Mouse (Mus musculus) WW6 (cell line): ENCODE data around the gene Nagk.
A peak's percentile ranks its signal among the peaks of the same experiment; 100 is the strongest.
"Not testable (repeated sequence)": the region's sequence is repeated elsewhere in the genome, so short reads cannot be mapped to it uniquely, and the experiment has no call there.

Source experiments
- DNase-seq: peaks from one replicate; pipeline ENCODE4 v3.0.0-alpha.2; 2013; ENCODE audit warnings: low read depth, low spot score

The Nagk gene

DNA sequence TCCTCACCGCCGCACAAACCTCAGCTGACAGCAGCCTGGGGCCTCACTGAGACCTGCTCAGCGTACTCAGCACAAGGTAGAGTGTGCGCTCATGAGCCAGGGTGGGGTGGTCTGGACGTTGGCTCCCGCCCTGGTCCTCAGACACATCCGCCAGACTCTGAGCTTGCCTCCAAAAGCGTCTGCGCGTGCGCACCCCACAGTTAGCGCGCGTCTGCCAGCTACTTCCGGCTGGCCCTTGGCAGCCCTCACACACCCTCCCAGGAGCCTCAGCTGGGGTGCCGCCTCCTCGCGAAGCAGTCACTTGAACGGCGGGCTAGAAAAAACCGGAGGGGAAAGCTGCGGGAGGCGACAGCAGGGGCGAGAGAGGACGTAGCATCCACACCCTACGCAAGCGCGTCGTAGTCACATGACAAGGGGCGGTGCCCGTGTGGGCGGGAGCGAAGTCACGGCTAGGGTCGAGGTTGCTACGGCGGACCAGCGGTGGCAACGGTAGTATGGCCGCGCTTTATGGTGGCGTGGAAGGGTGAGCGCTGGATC, at the start of gene Nagk:
Gene Nagk (plus strand): TSS at position 223 of the 537 bp plus-strand sequence.
- peak; percentile 87 for DNase-seq

DNA sequence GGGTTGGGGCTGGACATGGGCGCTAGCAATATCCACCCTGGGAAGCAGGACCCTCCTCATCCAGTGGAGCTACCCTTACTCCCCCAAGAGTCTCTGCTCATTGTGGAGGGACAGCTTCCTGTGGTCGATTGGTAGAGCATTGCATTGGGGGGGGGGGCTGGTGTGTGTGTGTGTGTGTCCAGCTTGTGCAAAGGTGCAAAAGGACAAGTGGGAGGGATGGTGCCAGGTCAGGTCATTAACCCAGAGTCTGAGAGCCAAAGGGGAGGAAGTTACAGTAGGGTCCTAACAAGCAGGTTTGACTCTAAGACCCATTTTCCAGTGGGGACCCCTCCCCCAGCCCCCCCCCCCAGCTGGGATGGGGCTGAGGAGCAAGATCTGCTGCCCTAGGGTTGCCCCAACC, 49.3 kb upstream of the Nagk start:
- no peak for DNase-seq

DNA sequence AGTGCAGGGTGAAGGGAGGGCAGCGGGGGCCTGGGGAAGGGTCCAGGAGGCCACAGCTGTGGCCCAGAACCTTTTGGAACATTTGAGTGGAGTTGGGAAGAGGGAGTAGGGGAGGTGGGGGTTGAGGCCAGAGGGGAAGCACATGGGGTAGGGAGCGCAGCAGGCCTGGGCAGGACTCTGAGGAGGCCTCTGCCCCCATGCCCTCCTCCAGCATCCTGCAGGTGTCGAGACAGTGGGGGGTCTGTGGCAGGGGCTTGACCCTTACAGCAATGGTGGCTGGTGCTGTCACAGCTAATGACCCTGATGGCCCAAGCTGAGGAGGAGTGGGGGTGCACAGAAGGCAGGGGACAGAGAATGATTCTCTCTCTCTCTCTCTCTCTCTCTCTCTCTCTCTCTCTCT, 45.5 kb upstream of the Nagk start:
- DNase-seq: no peak

DNA sequence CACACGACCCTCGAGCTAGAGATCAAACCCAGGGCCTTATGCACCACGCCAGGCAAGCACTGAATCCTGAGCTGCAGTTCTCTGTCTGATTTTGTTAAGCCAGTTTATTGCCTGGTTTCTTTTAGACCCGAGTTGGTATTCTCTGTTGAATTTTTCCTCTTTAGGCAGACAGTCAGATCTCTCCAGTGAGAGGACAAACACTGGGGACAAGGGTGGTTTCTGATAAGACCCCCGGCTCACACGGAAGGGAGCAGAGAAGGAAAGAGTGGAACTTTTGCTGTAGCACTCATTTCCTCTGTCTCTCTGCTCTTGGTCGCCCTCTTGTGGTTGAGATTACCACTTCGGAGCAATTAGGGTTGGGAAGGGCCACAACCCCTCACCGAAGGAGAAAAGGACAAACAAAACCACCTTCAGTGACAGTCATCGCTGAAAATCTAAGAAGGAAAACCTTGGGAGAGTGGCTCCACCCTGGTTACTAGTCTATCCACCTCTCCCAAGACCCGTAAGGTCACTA, 44.6 kb upstream of the Nagk start:
- no peak for DNase-seq

DNA sequence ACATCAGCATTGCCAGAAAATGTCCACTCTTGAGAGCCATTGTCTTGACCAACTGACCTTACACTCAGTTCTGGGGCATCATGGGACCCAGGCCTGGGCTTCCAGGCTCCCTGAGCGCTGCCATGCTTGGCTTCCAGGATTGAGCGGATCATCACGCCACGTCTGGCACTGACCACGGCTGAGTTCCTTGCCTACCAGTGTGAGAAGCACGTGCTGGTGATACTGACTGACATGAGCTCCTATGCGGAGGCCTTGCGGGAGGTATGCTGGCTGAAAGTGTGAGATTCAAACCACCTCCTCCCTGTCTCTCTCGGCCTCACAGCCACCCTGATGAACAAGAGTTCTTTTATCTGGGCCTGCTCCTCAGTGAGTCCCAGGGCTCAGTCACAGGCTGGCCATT, 38.7 kb upstream of the Nagk start:
- no peak for DNase-seq

DNA sequence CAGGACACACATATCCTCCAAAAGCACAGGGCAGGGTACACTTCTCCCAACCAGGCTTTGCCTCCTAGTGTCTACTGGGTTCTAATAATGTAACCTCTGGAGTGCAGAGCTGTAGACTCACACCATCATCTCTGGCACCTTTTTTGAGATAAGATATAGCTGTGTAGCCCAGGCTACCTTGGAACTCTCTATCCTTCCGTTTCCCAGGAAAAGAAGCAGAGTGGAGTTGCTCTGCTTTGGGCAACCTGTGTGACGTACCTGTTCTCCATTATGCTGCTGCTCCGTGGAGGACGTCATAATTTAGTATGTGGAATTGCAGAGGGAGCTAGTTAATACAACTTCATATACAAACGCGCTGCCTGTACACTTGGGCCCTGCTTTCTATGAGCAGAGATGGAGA, 32.4 kb upstream of the Nagk start, which contains the start of gene Ankrd53:
Gene Ankrd53 (plus strand): TSS at position 301 of the 400 bp plus-strand sequence.
- no peak for DNase-seq

DNA sequence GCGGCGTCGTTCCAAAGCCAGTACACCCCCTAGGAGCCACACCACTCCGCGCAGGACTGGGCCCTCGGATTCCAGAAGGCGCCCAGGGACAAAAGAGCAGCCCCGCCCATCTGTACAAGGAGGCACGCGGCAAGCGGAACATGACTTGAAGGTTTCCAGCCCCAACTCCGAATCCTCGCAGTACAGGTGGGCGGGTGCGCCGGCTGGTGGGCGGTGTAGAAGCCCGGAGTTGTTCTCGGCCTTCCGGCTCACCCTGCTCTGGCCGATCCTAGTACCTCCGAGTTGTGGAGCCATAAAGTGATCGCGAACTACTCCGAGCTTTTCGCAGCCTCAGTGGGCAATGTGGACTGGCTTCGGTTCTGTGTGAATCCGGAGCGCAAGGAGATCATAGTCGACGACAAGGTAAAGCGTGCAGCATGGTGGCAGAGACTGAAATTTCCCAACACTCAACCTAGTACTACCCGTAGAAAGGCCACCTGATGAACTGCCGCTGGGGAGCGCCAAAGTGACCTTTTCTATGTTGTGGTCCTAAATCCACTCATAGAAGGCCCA, 31.8 kb upstream of the Nagk start:
- DNase-seq: no peak

DNA sequence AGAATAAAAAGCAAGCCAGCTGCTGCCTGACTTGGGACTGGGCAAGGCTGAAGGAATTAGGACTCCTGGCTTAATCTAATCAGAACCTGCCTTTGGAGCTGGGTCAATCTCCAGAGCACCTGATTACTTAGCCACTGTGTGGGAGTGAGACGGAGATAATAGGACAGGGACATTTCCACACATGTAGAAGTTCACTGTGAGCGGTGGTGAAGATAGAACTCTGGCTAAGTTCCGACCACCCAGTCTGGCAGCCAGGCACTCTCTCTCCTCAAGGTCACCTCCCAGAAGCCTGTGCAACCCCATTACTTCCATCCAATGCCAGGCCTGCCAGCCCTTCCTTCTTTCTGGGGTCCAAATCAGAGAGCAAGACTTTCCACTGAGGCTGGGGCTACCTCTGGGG, 27.8 kb upstream of the Nagk start:
- no peak for DNase-seq

DNA sequence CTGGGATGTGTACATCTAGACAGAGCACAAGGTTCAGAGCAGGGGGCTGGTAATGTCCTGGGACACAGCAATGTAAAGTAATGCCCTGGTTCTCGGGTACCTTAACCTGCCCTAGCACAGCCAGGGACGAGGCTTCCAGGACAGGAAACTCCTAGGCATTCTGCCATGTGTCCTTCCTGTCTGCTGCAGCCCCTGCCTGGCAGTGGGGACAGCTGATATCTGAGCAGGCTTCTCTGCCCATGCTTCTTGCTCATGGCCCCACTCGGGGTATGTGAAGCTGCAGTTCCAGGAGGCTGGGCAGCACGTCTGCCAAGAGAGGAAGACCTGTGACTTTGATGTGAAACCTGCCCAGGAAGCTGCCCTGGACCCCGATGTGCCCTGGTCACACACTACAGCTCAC, 26.3 kb upstream of the Nagk start:
- no peak for DNase-seq

DNA sequence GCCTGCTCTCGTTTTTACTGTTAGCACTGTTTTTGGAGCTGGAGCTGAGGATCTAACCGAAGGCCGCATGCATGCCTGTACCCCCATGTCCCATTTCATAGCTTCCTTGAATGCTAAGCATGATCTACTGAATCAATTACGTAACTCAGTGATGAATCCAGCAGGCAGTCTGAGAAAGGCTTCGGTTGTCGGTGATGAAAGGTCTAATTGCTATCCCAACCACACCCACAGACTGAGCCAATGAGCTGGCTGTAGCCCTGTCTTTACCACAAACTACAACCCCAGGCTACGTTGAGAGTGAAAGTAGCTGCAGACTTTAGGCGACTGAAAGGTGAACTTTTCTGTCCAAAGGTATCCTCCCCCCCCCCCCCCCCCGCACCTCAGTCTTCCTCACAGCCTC, 20.7 kb upstream of the Nagk start:
- no peak for DNase-seq

DNA sequence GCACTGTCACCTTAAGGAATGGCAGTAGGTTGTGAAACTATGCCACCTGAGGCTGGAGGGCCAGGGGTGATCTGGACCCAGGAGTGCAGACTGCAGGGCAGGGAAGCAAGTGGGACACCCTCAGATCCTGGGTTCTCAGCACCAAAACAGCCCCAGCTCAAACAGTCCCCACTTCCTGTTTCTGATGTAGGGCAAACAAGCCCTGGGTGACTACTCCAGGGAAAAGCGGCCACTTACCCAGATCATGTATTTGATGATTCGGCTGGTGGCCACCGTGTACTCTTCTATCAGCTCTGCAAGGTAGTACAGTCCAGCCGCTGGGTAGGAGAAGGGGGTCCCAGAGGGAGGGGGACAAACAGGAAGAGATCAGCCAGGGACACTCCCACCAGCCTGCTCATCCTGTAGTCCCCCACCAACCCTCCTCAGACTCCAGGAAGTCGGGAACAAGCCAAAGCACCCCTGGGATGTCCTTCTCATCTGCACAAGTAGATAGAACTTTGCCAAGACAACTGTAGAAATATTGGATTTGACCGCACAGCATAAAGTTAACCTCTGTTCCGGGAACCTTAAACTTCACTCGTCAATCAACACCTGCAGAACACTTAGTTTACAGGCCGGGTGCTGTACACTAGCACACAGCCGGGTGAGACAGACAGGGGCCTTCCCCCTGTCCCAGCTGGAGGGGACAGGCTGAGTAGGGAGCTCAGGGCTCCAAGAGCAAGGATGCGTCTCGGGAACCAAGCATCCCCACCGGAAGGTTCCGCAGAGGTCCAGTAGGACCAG, 19.8 kb upstream of the Nagk start:
- no peak for DNase-seq

DNA sequence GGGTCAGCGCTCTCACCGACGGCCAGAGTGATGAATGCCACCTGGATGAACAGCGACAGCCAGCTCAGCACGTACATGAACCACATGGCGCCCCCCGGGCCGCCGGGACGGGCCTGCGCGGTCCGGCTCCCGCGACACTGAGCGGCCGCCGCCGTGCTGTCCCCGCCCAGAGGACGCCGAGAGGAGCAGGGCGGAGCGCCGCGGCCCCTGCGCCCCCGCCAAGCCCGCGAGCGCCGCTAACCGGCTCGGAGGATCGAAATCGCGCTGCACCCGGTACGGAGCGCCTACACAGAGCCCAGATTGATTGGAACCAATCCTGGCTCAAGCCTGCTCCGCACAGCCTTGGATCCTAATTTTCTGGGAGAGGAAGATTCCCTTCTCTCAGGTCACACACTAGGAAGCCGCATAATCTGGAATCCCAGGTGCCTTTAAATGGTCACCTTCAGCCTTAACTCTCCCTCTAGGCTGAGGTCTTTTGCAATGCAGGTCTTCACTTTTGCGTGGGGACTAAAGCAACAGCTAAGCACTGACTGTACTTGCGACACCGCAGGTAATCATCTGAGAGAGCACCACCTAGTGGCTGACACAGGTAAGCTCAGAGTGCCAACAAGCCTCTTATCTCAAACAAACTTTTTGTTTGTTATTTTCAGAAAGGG, 19.0 kb upstream of the Nagk start, which contains the start of gene Tex261:
Gene Tex261 (minus strand): TSS at position 176 of the 656 bp plus-strand sequence.
- peak; percentile 80 for DNase-seq

DNA sequence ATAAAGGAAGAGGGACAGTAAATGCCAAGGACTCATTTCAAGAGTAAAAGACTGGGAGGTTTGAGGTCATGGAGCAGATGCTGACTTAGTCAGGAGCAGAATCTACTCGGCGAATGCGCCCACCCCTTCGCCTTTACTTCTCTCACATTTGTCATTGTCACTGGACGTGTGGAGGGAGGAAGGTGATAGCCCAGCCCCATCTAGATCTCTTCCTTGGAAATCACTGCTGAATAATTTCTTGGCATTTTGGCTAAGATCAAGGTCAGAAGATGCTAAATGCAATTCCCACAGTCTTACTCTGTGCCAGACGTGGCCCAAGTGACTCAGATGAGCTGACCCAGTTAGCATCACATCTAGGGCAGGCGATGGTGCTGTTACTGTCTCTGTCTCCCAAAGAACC, 16.5 kb upstream of the Nagk start:
- DNase-seq: no peak

DNA sequence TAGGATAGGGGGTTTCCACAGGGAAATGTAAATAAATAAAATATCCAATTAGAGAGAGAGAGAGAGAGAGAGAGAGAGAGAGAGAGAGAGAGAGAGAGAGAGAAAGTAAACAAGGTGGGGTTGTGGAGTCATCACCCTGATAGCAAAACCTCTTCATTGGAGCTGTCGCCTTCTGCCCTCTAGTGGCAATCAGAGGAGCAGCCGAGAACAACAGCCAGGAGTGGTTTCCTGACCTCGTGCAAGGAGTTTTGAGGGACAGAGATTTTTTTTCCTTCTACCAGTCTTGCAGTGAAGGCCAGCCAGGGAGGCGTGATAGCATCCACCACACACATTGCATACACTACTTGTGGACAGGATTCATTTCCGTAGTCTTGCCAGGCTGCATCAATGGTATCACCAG, 15.8 kb upstream of the Nagk start:
- no peak for DNase-seq

DNA sequence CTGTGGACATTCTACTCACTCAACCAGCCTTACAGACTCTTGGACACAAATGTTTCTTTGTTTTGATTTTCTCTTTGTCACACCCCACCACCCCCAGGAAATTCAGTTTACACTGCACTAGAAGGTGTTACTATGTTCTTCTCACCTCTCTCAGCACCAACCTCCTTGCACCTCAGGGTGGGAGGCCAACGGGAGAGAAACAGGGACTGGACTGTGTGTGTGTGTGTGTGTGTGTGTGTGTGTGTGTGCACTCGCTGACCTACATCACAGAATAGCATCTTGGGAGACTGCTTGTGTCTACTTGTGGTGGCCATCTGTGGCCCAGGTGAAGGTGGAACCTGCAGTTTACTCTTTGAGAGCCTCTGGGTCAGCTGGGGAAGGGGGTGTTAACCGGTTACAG, 8.4 kb upstream of the Nagk start:
- DNase-seq: no peak

DNA sequence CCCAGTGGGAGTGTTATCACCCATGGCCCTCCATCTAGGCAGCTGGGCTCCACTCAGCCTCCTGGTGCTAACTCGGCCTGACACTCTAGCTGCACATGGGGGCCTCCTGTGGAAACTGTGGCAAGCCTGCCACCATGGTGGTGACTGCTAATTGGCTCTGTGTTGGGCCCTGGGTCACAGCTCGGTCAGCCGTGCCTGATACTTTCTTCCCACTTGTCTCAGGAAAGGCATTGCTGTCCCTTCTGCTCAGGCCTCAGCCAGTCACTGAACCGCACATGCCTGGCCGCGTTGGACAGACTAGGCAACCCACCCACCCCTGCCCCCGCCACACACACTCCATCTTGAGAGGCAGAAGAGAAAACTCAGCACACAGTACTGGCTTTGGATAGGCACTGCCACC, 6.2 kb upstream of the Nagk start:
- DNase-seq: no peak

DNA sequence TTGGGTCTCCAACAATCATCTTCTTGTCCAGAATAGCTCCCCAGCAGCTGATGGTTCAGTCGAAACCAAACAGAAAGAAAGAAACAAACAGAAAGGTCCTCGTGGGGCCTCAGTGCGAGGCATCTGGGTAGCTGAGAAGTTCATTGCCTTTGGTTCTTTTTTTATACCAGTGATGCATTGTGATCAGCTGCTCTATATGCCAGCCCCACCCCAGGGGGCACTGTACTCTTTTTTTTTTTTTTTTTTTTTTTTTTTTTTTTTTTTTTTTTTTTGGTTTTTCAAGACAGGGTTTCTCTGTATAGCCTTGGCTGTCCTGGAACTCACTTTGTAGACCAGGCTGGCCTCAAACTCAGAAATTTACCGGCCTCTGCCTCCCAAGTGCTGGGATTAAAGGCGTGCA, 4.2 kb upstream of the Nagk start:
- DNase-seq: not testable (repeated sequence)

DNA sequence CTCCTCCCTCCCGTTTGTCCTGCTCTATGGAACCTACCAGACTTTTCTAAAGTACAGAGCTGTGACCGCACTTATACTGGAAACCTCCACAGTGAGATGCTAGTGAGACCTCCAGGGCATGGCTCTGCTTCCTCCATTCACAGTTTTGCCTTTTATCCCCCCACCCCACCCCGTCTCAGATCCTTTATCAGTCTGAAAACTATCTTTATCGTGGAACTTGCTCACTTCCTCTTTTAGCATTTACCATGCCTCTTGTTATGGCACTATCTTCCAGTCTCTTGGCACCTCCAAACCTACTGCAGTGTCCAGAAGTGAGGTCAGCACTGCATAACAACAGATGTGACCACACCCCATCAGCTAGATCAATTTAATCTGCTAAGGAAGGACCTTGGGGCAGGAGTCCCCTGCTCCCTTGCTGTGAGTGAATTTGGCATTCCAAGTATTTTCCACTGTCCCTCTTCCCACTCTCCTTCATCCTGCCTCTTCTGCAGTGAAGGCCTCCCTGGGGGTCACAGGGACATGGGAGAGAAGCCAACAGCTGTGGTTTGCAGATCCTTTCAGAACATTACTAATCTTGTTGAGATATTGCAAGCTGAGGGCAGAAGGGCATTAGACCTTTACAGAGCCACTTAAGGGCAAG, 3.4 kb upstream of the Nagk start:
- DNase-seq: no peak

DNA sequence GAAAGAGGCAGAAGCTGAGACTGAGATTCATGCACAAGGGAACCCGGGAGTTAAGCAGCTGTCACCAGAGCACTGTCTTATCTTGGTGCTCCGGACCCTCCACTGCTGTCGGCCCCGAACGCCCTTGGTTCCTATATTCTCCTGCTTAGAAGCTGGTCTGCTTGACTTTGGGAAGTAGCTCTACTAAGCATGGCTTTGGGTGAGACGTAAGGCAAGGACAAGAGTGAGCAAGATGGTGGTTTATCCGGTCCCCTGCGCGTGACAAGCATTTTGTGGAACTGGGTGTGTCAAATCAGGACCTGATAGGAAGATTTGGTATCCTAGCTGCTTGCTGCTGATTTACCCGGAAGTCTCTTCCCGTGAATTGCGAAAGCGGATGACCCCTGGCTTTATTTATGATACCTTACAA, 714 bp downstream of the Nagk start:
- DNase-seq: no peak

DNA sequence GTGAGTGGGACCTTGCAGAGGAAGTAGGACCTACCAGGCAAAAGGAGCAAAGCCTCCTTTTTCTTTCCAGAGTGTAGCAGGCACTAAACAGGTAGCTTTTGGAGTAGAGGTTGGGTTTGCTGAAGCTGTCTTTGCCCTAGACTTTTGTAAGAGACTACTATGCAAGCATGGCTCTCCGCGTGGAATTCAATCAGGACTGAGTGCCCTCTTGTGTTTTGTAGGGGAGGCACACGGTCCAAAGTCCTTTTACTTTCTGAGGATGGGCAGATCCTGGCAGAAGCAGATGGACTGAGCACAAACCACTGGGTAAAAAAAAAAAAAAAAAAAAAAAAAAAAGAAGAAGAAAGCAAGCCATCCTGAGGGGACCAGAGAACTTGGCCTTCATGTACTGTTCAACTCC, 1.9 kb downstream of the Nagk start:
- DNase-seq: no peak

DNA sequence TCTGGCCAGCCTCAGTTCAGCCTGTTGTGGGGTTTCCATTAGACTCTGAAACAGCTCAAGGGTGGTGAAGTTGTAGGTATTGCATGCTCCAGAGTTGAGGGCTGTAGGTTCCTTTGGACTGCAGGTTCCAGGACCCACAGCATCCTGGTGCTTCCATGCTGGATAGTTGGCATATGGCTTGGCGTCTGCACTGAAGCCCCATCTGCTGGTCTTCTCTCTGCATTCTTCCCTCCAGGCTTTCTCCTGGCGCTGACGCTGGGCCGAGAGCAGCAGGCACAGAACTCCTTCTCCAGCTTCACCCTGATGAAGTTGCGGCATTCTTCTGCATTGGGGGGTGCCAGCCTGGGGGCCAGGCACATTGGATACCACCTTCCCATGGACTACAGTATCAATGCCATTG, 7.3 kb downstream of the Nagk start:
- no peak for DNase-seq

DNA sequence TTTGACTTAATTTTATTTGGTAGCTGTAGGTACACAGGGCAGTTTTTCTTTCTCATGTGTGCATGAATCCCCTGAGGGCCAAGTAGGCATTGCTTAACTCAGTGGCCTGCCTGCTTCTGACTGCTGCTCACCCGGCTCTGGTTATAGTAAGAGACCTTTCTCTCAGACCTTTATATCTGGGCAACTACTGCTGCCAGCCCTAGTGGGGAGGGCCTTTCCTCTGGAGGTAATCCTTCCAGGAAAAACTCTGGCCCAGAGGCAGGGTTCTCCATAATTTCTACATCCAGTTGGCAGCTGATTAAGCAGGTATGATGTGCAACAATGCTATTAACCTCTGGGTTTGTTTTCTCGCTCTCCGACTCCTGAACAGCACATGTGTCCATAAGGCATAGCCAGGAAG, 8.1 kb downstream of the Nagk start:
- no peak for DNase-seq
